Mouse (Mus musculus): ENCODE data around the gene Crhr1.
"Not testable (repeated sequence)": the region's sequence is repeated elsewhere in the genome, so short reads cannot be mapped to it uniquely, and the experiment has no call there.

The Crhr1 gene

DNA sequence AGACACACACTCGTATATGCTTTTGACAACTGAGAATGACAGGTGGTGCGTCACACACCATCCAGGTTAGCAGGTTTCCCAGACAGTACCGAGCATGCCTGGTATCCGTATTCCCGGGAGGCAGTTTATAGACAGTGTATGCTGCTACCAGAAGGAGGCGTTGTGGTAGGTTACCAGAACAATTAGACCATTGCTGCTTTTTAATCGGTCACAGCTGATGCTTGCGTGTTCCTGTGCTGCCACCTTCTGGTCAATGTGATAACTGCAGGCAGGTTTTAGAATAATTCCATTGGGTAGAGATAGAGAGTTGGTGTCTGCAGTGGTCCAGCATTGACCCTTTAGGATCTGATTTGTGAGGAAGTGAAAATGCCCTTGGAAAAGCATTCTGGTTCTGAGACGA is 63.1 kb downstream of the Crhr1 start:
- DNase-seq (ENCODE audit: low read depth, low spot score): peak; percentile 70

DNA sequence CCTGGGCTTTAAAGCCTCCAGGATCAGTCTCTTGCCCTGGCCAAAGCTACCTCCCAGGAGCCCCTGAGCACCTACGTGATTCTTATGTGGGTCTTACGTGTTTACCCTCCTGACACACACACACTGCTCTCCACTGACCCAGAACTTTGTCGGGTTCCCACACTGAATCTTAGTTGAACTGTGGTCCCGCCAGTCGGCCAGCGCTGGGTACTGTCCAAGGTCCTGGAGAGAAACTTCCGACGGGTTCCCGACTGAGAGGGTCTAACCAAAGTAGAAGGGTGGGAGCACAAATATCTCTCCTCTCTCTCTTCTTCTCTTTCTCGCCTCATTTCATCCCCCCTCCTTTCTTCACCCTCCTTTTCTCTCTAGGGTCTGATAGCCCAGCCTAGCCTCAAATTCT is 65.2 kb downstream of the Crhr1 start:
- no peak for DNase-seq (ENCODE audit: low read depth, low spot score)

DNA sequence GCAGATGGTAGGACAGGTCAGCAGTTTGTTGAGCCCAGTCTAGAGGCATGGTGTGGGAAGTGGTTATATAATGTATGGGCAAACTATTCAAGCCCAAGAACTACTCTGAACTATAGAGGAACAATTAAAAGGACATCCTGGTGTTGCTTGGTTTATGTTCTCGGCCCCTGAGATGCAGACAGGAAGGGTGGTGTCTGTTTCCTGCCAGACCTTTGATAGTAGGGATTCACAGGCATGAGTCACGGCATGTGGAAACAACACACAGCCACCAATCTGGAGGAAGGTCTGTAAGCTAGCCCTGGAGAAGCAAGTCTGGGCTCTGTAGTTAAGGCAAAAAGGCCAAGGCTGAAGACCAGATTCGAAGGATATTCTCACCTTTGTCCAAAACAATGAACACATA is 70.6 kb downstream of the Crhr1 start:
- DNase-seq (ENCODE audit: low read depth, low spot score): no peak

DNA sequence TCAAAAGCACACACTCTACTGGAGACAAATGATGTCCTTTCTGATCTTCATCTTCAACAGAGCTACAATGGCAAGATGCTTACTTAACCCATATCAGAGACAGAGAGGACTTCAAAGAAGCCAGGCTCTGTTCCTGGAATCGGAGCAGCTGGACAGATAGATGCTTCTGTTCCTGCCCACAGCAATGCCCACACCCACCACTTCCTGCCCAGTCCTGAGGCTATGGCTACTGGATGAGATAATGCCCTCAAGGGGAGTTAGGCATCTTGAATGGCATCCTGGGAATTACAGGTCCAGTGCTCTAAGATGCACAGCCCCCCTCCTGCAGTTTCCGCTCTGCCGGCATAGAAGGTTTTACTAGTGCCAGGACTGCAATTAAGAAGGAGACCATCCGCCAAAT is 73.9 kb downstream of the Crhr1 start:
- no peak for DNase-seq (ENCODE audit: low read depth, low spot score)

DNA sequence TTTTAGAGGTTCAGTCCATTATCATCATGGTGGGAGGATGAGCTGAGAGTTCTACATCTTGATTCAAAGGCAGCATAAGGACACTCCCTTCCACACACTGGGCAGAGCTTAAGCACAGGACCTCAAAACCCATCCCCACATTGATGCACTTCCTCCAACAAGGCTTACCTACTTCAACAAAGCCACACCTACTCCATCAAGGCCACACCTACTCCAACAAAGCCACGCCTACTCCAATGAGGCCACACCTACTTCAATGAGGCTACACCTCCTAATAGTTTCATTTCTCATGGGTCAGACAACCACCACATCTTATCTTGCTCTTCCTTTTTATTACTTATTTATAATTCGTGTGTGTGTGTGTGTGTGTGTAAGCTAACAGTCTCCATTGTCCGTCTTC is 76.4 kb downstream of the Crhr1 start:
- DNase-seq (ENCODE audit: low read depth, low spot score): no peak

DNA sequence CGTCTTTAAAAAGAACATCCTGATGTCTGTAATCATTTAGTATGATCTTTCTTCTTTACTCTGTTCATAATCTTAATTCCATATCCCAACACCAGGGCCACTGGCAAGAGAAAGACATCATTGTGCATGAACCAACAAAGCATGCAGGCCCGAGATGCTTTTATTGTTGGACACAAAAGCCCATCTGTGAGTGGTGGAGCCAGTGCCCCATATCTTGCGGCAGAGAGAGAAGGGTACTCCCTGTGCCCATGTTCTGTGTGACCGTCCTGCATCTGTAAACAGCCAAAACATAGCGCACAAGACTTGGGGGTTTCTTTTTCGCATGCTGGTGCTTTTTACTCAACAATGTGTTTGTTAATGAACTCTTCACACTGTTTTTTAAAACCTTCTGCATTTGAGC is 78.6 kb downstream of the Crhr1 start:
- DNase-seq (ENCODE audit: low read depth, low spot score): no peak

DNA sequence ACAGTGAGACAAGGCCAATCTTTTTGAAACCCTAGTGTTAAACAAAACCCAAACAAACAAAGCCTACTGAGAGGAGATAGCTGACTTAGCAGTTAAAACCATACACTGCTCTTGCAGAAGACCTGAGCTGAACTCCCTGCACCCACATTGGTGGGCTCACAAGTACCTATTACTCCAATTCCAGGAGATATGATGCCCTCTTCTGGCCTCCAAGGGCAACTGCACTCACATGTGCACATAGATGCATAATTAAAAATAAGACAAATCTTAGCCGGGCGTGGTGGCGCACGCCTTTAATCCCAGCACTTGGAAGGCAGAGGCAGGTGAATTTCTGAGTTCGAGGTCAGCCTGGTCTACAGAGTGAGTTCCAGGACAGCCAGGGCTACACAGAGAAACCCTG is 81.5 kb downstream of the Crhr1 start:
- DNase-seq (ENCODE audit: low read depth, low spot score): not testable (repeated sequence)

DNA sequence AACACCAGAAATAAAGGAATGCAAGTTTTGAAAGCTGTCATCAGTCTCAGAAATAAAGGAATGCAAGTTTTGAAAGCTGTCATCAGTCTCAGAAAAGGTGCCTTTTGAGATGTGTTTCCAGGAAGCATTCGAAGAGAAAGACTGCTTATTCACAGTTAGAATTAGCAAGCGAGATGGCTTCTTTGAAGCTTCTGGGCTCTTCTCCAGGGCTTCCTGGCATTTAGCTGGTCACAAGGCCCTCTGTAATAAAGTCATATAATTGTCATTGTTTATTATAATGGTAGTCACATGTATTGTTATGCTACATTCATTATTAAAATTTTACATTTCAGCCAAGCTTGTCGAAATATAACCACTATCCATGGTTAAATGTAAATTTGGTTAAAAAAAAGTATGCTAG is 85.4 kb downstream of the Crhr1 start:
- no peak for DNase-seq (ENCODE audit: low read depth, low spot score)

DNA sequence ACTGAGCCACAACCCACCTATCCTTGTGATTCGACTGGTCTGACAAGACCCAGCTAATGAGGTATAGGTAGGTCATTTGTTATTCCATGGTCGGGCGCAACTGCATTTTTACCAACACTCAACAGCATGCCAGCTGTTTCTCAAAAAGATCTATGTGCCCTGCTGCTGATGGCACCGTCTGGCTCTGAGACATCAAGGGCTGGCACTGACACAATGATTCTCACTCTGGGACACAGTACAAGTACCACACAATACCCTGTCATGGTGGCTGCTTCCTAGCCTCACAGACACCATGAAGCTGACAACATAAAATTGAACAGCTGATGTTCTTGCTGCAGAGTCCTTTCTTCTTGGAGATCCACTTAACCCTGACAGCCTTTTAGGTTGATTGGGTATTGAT is 87.6 kb downstream of the Crhr1 start:
- no peak for DNase-seq (ENCODE audit: low read depth, low spot score)

DNA sequence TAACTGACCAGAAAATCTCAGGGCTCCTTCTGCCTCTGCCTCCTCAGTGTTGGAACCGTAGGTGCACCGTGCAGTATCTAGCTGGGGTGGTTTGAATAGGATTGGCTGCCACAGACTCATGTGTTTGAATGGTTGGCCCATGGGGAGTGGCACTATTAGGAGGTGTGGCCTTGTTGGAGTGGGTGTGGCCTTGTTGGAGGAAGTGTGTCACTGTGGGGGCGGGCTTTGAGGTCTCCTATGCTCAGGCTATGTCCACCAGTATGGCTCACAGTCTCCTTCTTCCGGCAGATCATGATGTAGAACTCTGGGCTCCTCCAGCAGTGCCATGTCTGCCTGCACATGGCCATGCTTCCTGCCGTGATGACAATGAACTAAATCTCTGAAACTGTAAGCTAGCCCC is 89.1 kb downstream of the Crhr1 start:
- no peak for DNase-seq (ENCODE audit: low read depth, low spot score)

DNA sequence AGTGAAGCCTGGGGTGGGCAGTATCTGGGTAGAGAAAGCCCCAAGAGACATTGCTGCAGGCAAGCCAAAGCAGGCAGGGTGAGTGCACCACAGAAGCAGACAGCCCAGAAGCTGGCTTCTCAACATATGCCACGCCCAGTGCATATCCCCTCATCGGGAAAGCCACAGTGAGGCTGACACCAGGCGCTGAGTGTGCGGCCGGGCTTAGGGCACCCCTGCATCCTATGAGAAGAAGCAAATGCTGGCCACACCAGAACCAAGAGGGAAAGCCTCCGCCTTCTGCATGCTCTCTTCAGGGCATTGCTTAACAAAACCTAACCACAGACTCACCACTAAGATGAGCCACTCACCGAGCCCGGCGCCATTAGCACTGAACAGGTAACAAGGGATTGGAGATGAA is 90.6 kb downstream of the Crhr1 start:
- DNase-seq (ENCODE audit: low read depth, low spot score): no peak

Measured in brain, embryonic 18.5 days (tissue).